17 mouse cellular contexts compared by ENCODE assay signal in genomic region chr2:51219714-51220113, GRCm38 (mm10).
DNase-seq lines count a peak whose midpoint lies in the region; ATAC-seq and TF ChIP-seq lines count a peak whose summit lies in the region.
"Had no signal": no experiment of that assay in that cellular context is flagged by ENCODE, and none has a peak within 500 bp of the region (broad histone marks: within the 10 kb centered on the region; RNA-seq: fewer than 3 reads in every experiment).

No protein-coding gene starts in this region.

- TF ChIP-seq CTCF in lung, postnatal 0 days (IDR thresholded peaks at IDR 0.05): no peak
- TF ChIP-seq CTCF in embryonic fibroblast, embryonic 13.5 days (IDR thresholded peaks at IDR 0.05; ENCODE audit: borderline replicate concordance, insufficient read depth, low read length): no peak

- no peak overlapping the region for H3K4me2 ChIP-seq in lung, embryonic 15.5 days
- no peak overlapping the region for H3K4me2 ChIP-seq in lung, postnatal 0 days (replicated peaks; ENCODE audit: low read depth, low read length)
- H3K4me2 ChIP-seq in myocyte (ENCODE audit: low read depth): no peak overlapping the region
- H3K4me2 ChIP-seq: liver, embryonic 13.5 days had no signal

- H3K27ac ChIP-seq in lung, embryonic 15.5 days: peak overlapping the region; percentile 42; the same call in 1 of the 2 replicates
- H3K27ac ChIP-seq in lung, postnatal 0 days (ENCODE audit: low read length): no peak overlapping the region
- peak overlapping the region; percentile 87 for H3K27ac ChIP-seq in embryonic fibroblast, embryonic 13.5 days (ENCODE audit: insufficient read depth, low read length)
- H3K27ac ChIP-seq: left cerebral cortex, adult 2 months; liver, embryonic 13.5 days; macrophage had no signal

- ATAC-seq in lung, embryonic 15.5 days (ENCODE audit: borderline replicate concordance, extremely low read depth, low FRiP score, low TSS enrichment): no peak; the same call in 1 of the 2 replicates
- no peak for ATAC-seq in lung, postnatal 0 days
- ATAC-seq: CD4-positive, CD25-positive, alpha-beta regulatory T cell, adult 4 months; forebrain, embryonic 16.5 days; midbrain, embryonic 16.5 days; Patski had no signal

- H3K36me3 ChIP-seq in lung, embryonic 15.5 days: no peaks in the 10 kb centered on the region
- no peaks in the 10 kb centered on the region for H3K36me3 ChIP-seq in lung, postnatal 0 days (ENCODE audit: insufficient read depth, low read length)
- H3K36me3 ChIP-seq in myocyte (ENCODE audit: control insufficient read depth, insufficient read depth): no peaks in the 10 kb centered on the region
- H3K36me3 ChIP-seq: liver, embryonic 13.5 days had no signal

- no peak overlapping the region for H3ac ChIP-seq in myocyte (ENCODE audit: control insufficient read depth, insufficient read length)

- WGBS in lung, embryonic 15.5 days: 28% methylated on average over 6 of the region's 6 CpGs
- WGBS in lung, postnatal 0 days: 27% methylated on average over 6 of the region's 6 CpGs

- no peaks in the 10 kb centered on the region for H3K27me3 ChIP-seq in lung, embryonic 15.5 days
- H3K27me3 ChIP-seq in lung, postnatal 0 days (replicated peaks; ENCODE audit: insufficient read depth, low read length): no peaks in the 10 kb centered on the region
- no peaks in the 10 kb centered on the region for H3K27me3 ChIP-seq in myocyte (ENCODE audit: control insufficient read depth, insufficient read depth, insufficient read length)
- H3K27me3 ChIP-seq: liver, embryonic 13.5 days; Patski had no signal

- no peak overlapping the region for H3K9ac ChIP-seq in lung, embryonic 15.5 days
- H3K9ac ChIP-seq in lung, postnatal 0 days (replicated peaks; ENCODE audit: low read depth): no peak overlapping the region
- H3K9ac ChIP-seq: liver, embryonic 13.5 days had no signal

- no peaks in the 10 kb centered on the region for H3K9me3 ChIP-seq in lung, embryonic 15.5 days
- H3K9me3 ChIP-seq in lung, postnatal 0 days (ENCODE audit: low read length): no peaks in the 10 kb centered on the region
- H3K9me3 ChIP-seq: liver, embryonic 13.5 days had no signal

- no peak for DNase-seq in lung, postnatal 0 days (ENCODE audit: low spot score)
- peak; percentile 25 for DNase-seq in R1 (ENCODE audit: low read depth, low spot score)
- no peak for DNase-seq in left cerebral cortex, postnatal 4 days
- no peak for DNase-seq in heart, postnatal 14 days
- DNase-seq: cerebellum, adult 11-12 months; gastrocnemius, postnatal 14 days; kidney, postnatal 36 days; liver, embryonic 13.5 days had no signal

- intact Hi-C loops in left cerebral cortex, postnatal 4 days (cut with DNase I): no loop called here
- intact Hi-C loops in heart, postnatal 14 days (cut with DNase I): no loop called here

- H3K4me1 ChIP-seq in lung, embryonic 15.5 days: peaks cover 8% of the 10 kb centered on the region; the same call in 1 of the 2 replicates
- no peaks in the 10 kb centered on the region for H3K4me1 ChIP-seq in lung, postnatal 0 days (ENCODE audit: insufficient read depth, low read depth, low read length)
- H3K4me1 ChIP-seq in embryonic fibroblast, embryonic 13.5 days (ENCODE audit: control insufficient read depth, insufficient read depth, low read length): peaks cover 11% of the 10 kb centered on the region
- H3K4me1 ChIP-seq: liver, embryonic 13.5 days had no signal

- no peaks in the 10 kb centered on the region for H3K79me2 ChIP-seq in myocyte (ENCODE audit: control insufficient read depth, insufficient read depth)

- no peak overlapping the region for H3K4me3 ChIP-seq in lung, embryonic 15.5 days
- no peak overlapping the region for H3K4me3 ChIP-seq in lung, postnatal 0 days (ENCODE audit: low read depth, low read length)
- no peak overlapping the region for H3K4me3 ChIP-seq in embryonic fibroblast, embryonic 13.5 days (ENCODE audit: insufficient read depth, low read length)
- H3K4me3 ChIP-seq in myocyte: no peak overlapping the region
- H3K4me3 ChIP-seq: left cerebral cortex, adult 2 months; liver, embryonic 13.5 days had no signal

- no peak for TF ChIP-seq EP300 in lung, postnatal 0 days (IDR thresholded peaks at IDR 0.05)

- TF ChIP-seq POLR2A in embryonic fibroblast, embryonic 13.5 days (IDR thresholded peaks at IDR 0.05; ENCODE audit: low read depth, low read length): 0 out of 2 replicates have a peak, but pooled peaks have one; percentile 19
- no peak for TF ChIP-seq POLR2A in myocyte (IDR thresholded peaks at IDR 0.05; ENCODE audit: insufficient read length, low read depth)

TF ChIP-seq in myocyte, 11 proteins besides CTCF, POLR2A, EP300 and RAD21:
- TF ChIP-seq E2F4 (IDR thresholded peaks at IDR 0.05; ENCODE audit: insufficient read depth) (no peak), TCF12 (IDR thresholded peaks at IDR 0.05; ENCODE audit: insufficient read depth, poor library complexity, severe bottlenecking) (peak; percentile 10)
TF ChIP-seq in myocyte: peak in this region for 1.
